Mouse (Mus musculus) embryonic facial prominence, embryonic 11.5 days (tissue): ENCODE measurements at regions not wholly inside any gene's neighbourhood (a gene's known extent, or its start where the extent isn't known, plus 50 kb on each side); places are given as distances from the start of the nearest gene placed in this dataset.

Experiments
- ATAC-seq: fragments of 200-750 bp; cut with Nextera tagmentation; replicated peaks from 2 replicates; pipeline ENCODE4 v1.8.0; 2017; ENCODE audit warnings: low read depth; ENCODE audit not compliant: insufficient number of reproducible peaks, low FRiP score, low TSS enrichment
- DNase-seq: peaks from one replicate; pipeline ENCODE4 v3.0.0-alpha.2; 2015; ENCODE audit warnings: low spot score
- H3K27ac ChIP-seq: fragments of 300-500 bp; sonication (generic); replicated peaks from 2 replicates; pipeline ENCODE4 v1.5.1; 2014; ENCODE audit warnings: mild to moderate bottlenecking, low read depth, low read length, control low read depth
- H3K27me3 ChIP-seq: fragments of 300-500 bp; sonication (generic); 2 replicates; pipeline ENCODE4 v1.6.1; 2014; ENCODE audit warnings: mild to moderate bottlenecking, low read length, moderate library complexity, mixed read lengths; ENCODE audit not compliant: control insufficient read depth, insufficient read depth
- H3K36me3 ChIP-seq: fragments of 300-500 bp; sonication (generic); replicated peaks from 2 replicates; pipeline ENCODE4 v1.6.1; 2014; ENCODE audit warnings: low read depth, mild to moderate bottlenecking, low read length, moderate library complexity, mixed read lengths; ENCODE audit not compliant: control insufficient read depth, insufficient read depth
- H3K4me1 ChIP-seq: fragments of 300-500 bp; sonication (generic); 2 replicates; pipeline ENCODE4 v1.6.1; 2014; ENCODE audit warnings: low read length, mixed read lengths; ENCODE audit not compliant: control insufficient read depth, insufficient read depth
- H3K4me2 ChIP-seq: fragments of 300-500 bp; sonication (generic); 2 replicates; pipeline ENCODE4 v1.6.1; 2014; ENCODE audit warnings: low read depth, mild to moderate bottlenecking, control low read depth, low read length, moderate library complexity
- H3K4me3 ChIP-seq: fragments of 300-500 bp; sonication (generic); 2 replicates; pipeline ENCODE4 v1.5.1; 2014; ENCODE audit warnings: low read depth, low read length, control low read depth
- H3K9ac ChIP-seq: fragments of 300-500 bp; sonication (generic); replicated peaks from 2 replicates; pipeline ENCODE4 v1.6.1; 2014; ENCODE audit warnings: mild to moderate bottlenecking, control low read depth, low read length
- H3K9me3 ChIP-seq: fragments of 300-500 bp; sonication (generic); replicated peaks from 2 replicates; pipeline ENCODE4 v1.6.1; 2016; ENCODE audit warnings: mild to moderate bottlenecking, low read length, inconsistent platforms, mixed read lengths; ENCODE audit not compliant: control insufficient read depth
- WGBS: fragments of 180-500 bp; shearing (Covaris S2); extraction: QIAGEN DNeasy Blood & Tissue Kit; methylation state at CpG from one replicate; pipeline ENCODE4 v1.1.7; 2014; 5-methylcytosine and 5-hydroxymethylcytosine counted together

DNA sequence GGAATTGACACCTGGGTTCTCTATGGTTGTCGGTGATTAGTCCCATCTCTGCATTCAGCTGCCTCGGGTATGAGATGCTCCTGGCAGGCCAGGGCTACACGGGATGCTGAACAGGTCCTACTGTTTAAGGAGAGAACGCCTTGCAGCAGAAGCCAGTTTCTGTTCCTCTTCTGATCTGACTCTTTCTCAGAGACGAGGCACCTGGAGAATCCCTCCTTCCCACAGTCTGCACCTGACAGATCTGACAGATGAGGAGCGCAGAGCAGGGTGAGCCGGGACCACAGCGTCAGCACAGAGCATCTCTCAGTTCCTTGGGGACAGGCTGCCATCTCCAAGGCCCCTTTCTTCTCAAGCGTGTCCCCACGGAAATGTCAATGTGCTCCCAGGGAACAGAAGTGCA lies 68.7 kb upstream of the Podxl start:
- Histone ChIP-seq H3K9ac (no peak overlapping the region; the same call in 1 of the 2 replicates), H3K9me3 (no peaks in the 10 kb centered on the region), H3K4me1 (no peaks in the 10 kb centered on the region), H3K4me2 (no peak overlapping the region), H3K27me3 (no peaks in the 10 kb centered on the region), H3K4me3 (no peak overlapping the region), H3K36me3 (no peaks in the 10 kb centered on the region), H3K27ac (no peak overlapping the region)
- 82% methylated on average over 10 of the region's 10 CpGs for WGBS
- ATAC-seq (no peak), DNase-seq (no peak)

DNA sequence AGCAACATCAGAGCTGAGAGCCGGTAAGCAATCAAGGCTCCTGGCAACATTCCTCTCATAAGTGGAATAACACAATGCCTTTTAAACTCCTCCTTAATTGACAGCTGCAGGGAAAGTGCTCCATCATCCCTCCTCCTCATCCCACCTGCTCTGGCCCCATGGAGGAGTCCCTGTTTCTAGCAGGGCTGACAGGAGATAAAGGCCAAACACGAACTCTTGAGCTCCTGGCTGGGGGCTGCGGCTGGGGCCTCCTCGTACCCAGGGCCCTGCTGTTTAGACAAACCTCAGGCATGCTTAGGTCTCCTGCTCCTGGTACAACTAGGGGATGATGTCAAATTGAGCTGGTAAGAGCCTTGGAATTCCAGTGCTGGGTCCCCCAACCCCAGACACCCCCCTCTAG lies 66.2 kb upstream of the Podxl start:
- no peaks in the 10 kb centered on the region for H3K36me3 ChIP-seq
- DNase-seq, result no peak
- WGBS, result 60% methylated on average over 4 of the region's 4 CpGs
- H3K27ac ChIP-seq, result no peak overlapping the region
- no peaks in the 10 kb centered on the region for H3K27me3 ChIP-seq
- H3K4me2 ChIP-seq, result no peak overlapping the region
- H3K4me3 ChIP-seq, result no peak overlapping the region
- ATAC-seq, result no peak
- H3K9me3 ChIP-seq, result no peaks in the 10 kb centered on the region
- no peaks in the 10 kb centered on the region for H3K4me1 ChIP-seq
- no peak overlapping the region for H3K9ac ChIP-seq

DNA sequence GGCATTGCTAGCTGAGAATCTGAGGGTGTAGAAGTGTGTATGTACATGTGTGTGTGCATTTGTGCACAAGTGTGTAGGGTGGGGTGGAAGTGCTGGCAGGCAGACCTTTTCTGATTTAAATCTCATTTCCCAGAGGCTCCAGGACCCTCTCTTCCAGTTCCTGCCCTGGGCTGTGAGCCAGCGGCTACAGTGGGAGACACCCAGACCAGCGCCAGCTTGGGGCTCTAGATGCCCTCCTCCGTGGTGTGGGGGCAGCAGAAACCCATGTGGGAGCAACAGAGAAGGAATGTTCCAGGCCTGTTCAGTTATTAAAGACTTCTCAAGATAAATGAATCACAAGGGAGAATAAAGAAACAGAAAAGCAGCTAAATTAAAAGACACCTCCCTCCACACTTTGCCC lies 64.1 kb upstream of the Podxl start:
- no peaks in the 10 kb centered on the region for H3K9me3 ChIP-seq
- DNase-seq (no peak), ATAC-seq (no peak)
- no peak overlapping the region for H3K4me3 ChIP-seq
- no peaks in the 10 kb centered on the region for H3K36me3 ChIP-seq
- H3K4me1 ChIP-seq, result no peaks in the 10 kb centered on the region
- H3K4me2 ChIP-seq, result no peak overlapping the region
- H3K27me3 ChIP-seq, result no peaks in the 10 kb centered on the region
- no peak overlapping the region for H3K27ac ChIP-seq
- no peak overlapping the region for H3K9ac ChIP-seq
- 85% methylated on average over 3 of the region's 3 CpGs for WGBS

DNA sequence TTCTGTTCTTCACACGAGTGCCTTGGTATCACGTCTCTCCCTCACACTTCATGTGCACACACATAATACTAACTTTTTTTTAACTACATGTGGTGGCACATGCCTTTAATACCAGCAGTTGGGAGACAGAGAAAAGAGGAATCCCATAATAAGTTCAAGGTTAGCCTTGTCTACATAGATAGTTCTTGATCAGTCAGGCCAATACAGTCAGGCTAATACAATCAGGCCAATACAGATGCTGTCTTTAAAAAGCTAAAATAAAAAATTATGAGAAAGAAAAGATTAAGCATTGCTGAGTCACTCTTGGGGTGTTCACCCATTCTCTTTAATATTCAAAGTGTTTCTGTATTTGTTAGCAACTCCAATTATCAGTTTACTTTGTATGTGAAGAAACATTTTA lies 61.3 kb upstream of the Podxl start:
- ATAC-seq, result no peak
- Histone ChIP-seq H3K27ac (no peak overlapping the region), H3K27me3 (no peaks in the 10 kb centered on the region)

DNA sequence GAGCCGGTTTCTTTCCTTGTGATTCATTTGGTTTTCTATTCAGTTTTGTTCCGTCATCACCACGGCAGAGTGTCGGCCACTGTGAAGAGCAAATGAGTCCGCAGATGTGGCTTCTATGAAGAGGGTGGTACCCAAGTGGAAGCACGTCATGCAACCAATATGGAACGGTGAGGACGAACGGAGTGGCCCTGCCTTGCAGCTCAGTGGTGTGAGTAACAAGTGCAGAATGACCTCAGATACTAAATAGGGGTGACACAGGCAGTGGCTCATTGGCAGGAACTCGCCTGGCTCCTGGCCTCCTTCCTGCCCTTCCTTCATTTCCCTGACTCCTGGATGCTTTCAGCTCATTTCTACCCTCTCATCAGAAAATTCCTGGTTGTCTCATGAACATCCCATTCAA lies 60.6 kb upstream of the Podxl start:
- no peaks in the 10 kb centered on the region for H3K36me3 ChIP-seq
- no peak for ATAC-seq
- H3K27me3 ChIP-seq, result no peaks in the 10 kb centered on the region
- H3K9ac ChIP-seq, result no peak overlapping the region
- H3K27ac ChIP-seq, result no peak overlapping the region
- no peak overlapping the region for H3K4me2 ChIP-seq
- no peaks in the 10 kb centered on the region for H3K9me3 ChIP-seq
- H3K4me1 ChIP-seq, result no peaks in the 10 kb centered on the region
- H3K4me3 ChIP-seq, result no peak overlapping the region
- DNase-seq, result no peak
- 82% methylated on average over 10 of the region's 10 CpGs for WGBS

More for the DNA sequence above, 61.3 kb upstream of the Podxl start:
- WGBS, result 81% methylated on average over 2 of the region's 2 CpGs
- DNase-seq, result no peak
- Histone ChIP-seq H3K9me3 (no peaks in the 10 kb centered on the region), H3K4me2 (no peak overlapping the region), H3K36me3 (no peaks in the 10 kb centered on the region), H3K4me1 (no peaks in the 10 kb centered on the region), H3K4me3 (no peak overlapping the region), H3K9ac (no peak overlapping the region)

DNA sequence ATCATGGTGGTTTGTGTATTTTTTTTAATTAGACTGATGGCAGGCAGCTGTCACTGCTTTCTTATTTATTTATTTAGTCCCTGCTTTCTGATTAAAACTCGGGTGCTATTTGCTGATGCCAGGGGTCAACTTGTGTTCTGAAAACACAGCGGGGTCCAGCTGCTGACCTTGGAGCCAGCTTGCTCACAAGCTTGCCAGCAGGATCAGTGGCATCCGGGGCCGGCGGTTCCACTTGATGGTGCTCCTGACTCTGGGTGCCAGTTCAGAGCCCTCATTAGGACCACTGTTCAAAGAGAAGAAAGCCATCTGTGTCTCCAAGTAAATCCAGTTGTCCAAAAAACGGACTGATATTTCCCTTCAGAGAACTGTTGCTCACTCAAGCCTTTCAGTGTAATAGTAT lies 57.2 kb upstream of the Podxl start:
- no peak overlapping the region for H3K9ac ChIP-seq
- no peak overlapping the region for H3K4me3 ChIP-seq
- H3K27me3 ChIP-seq, result no peaks in the 10 kb centered on the region
- ATAC-seq (no peak), DNase-seq (no peak)
- H3K36me3 ChIP-seq, result no peaks in the 10 kb centered on the region
- no peaks in the 10 kb centered on the region for H3K9me3 ChIP-seq
- 68% methylated on average over 6 of the region's 6 CpGs for WGBS
- no peaks in the 10 kb centered on the region for H3K4me1 ChIP-seq
- no peak overlapping the region for H3K27ac ChIP-seq
- no peak overlapping the region for H3K4me2 ChIP-seq

DNA sequence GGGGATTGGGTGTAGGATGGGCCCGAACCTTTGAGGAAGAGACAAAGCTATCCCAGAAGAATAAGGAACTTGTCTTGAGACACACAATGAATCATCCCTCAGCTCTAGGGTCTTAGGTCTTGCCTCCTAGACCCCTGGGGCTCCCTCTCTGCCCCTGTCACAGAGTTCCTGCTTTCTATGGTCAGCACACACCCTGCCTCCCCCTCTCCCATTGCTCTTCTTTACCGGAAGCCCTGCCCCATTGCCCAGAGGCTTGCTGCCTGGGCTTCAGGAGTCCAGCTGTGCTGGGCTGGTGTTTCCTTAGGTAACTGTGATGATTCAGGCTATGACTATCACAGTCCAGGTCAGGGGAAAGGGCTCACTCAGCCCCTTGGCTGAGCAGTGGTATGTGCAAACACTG lies 55.1 kb upstream of the Podxl start:
- Histone ChIP-seq H3K4me2 (no peak overlapping the region), H3K36me3 (no peaks in the 10 kb centered on the region), H3K4me3 (no peak overlapping the region), H3K9ac (no peak overlapping the region), H3K4me1 (no peaks in the 10 kb centered on the region), H3K9me3 (no peaks in the 10 kb centered on the region), H3K27ac (no peak overlapping the region), H3K27me3 (no peaks in the 10 kb centered on the region)
- 62% methylated on average over 2 of the region's 2 CpGs for WGBS
- ATAC-seq (no peak), DNase-seq (no peak)

DNA sequence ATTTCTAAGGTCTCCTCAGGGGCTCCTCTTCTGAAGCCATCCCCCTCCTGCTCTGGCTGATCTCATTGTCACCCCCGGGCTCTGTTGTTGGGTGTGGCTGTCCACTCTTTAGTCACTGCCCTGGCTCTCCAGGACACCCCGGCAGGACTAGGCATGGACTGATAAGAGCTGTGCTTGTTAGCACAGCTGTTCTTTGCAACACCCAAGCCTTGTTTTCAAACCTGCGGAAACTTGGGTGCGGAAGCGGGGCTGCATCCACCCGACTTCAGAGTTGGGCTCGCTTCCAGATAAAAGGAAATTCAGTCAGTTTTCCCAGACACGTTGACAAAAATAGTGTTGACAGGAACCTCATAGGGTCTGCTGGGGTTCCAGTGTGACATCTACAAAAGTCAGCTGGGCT lies 53.6 kb upstream of the Podxl start:
- Histone ChIP-seq H3K9ac (no peak overlapping the region), H3K36me3 (no peaks in the 10 kb centered on the region), H3K9me3 (no peaks in the 10 kb centered on the region), H3K4me1 (no peaks in the 10 kb centered on the region), H3K4me3 (no peak overlapping the region), H3K27ac (no peak overlapping the region), H3K27me3 (no peaks in the 10 kb centered on the region), H3K4me2 (no peak overlapping the region)
- DNase-seq (no peak), ATAC-seq (no peak)
- 76% methylated on average over 8 of the region's 8 CpGs for WGBS
